Mouse (Mus musculus) CD8-positive naive resting alpha-beta T cell, adult 2 months (primary cell): ENCODE measurements around the gene Nup210l.
"Not testable (repeated sequence)": the region's sequence is repeated elsewhere in the genome, so short reads cannot be mapped to it uniquely, and the experiment has no call there.

Source experiments
- DNase-seq, 2 experiments: peaks; one replicate each; pipeline ENCODE4 v3.0.0; 2022; ENCODE audit warnings: low read depth in 2 of 2, low spot score in 2 of 2

Gene Nup210l

GRCm38 (mm10) chr3:90094453-90094852 is 9.5 kb upstream of the Nup210l start:
- DNase-seq, result no peak

- no peak for DNase-seq
Observed at GRCm38 (mm10) chr3:90097928-90098327, 6.0 kb upstream of the Nup210l start.

GRCm38 (mm10) chr3:90101010-90101409 is 2.9 kb upstream of the Nup210l start:
- DNase-seq, result no peak

GRCm38 (mm10) chr3:90101673-90102072 is 2.3 kb upstream of the Nup210l start:
- DNase-seq, result no peak

GRCm38 (mm10) chr3:90102239-90102638 is 1.7 kb upstream of the Nup210l start:
- DNase-seq, result no peak

- DNase-seq, result no peak
Observed at GRCm38 (mm10) chr3:90103176-90103575, 756 bp upstream of the Nup210l start.

- no peak for DNase-seq
Observed at GRCm38 (mm10) chr3:90111706-90112105, 7.8 kb downstream of the Nup210l start.

GRCm38 (mm10) chr3:90114342-90114741 is 10.4 kb downstream of the Nup210l start:
- DNase-seq, result peak in 1 of 2 experiments; percentile 19

- no peak for DNase-seq
Observed at GRCm38 (mm10) chr3:90115526-90115925, 11.6 kb downstream of the Nup210l start.

GRCm38 (mm10) chr3:90118132-90118790 is 14.3 kb downstream of the Nup210l start:
- DNase-seq, result no peak

- not testable (repeated sequence) for DNase-seq
Observed at GRCm38 (mm10) chr3:90122036-90122435, 18.1 kb downstream of the Nup210l start.

GRCm38 (mm10) chr3:90125710-90126109 is 21.8 kb downstream of the Nup210l start:
- DNase-seq, result no peak

- no peak for DNase-seq
Observed at GRCm38 (mm10) chr3:90127881-90128280, 23.9 kb downstream of the Nup210l start.

- DNase-seq, result no peak
Observed at GRCm38 (mm10) chr3:90132745-90133144, 28.8 kb downstream of the Nup210l start.

GRCm38 (mm10) chr3:90133331-90133730 is 29.4 kb downstream of the Nup210l start:
- DNase-seq, result no peak

- no peak for DNase-seq
Observed at GRCm38 (mm10) chr3:90134483-90134882, 30.6 kb downstream of the Nup210l start.

- DNase-seq, result no peak
Observed at GRCm38 (mm10) chr3:90134993-90135392, 31.1 kb downstream of the Nup210l start.

GRCm38 (mm10) chr3:90136660-90137059 is 32.7 kb downstream of the Nup210l start:
- no peak for DNase-seq

GRCm38 (mm10) chr3:90137606-90138005 is 33.7 kb downstream of the Nup210l start:
- DNase-seq, result no peak

- no peak for DNase-seq
Observed at GRCm38 (mm10) chr3:90139962-90140361, 36.0 kb downstream of the Nup210l start.

GRCm38 (mm10) chr3:90145461-90145860 is 41.5 kb downstream of the Nup210l start:
- DNase-seq, result no peak

- DNase-seq, result no peak
Observed at GRCm38 (mm10) chr3:90146651-90147050, 42.7 kb downstream of the Nup210l start.

GRCm38 (mm10) chr3:90151086-90151740 is 47.3 kb downstream of the Nup210l start:
- no peak for DNase-seq
